In the genomic region with DNA sequence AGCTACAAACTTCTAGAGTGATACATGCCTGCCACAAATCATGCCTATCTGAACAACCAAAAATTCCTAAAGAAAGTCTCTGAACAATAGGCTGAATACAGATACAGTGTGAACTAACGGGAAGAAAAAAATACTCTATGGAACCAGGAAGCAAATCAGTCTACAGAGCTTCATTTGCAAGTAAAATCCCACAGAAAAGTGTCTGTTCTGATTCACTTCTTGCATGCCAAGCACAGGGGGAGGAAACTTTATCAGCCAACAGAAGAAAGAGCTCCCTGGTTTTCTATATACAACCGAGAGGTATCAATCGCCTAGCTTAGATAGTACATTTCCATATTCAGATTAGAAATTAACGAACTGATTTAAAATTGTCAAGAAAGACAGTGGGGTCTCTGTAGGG, we compare ENCODE assay signal across 15 mouse cellular contexts. TPM values are rescaled to one million over a fixed set of nuclear protein-coding genes. Genes with fewer than 3 reads are reported as not detected.
DNase-seq lines count a peak whose midpoint lies in the region; ATAC-seq and TF ChIP-seq lines count a peak whose summit lies in the region.
"Had no signal": no experiment of that assay in that cellular context is flagged by ENCODE, and none has a peak within 500 bp of the region (broad histone marks: within the 10 kb centered on the region; RNA-seq: fewer than 3 reads in every experiment).

No protein-coding gene starts in this region.

- DNase-seq in heart, postnatal 25 days (ENCODE audit: low spot score), result no peak
- no peak for DNase-seq in forebrain, embryonic 11.5 days (ENCODE audit: low spot score)
- DNase-seq in cerebellum, adult 2 months, result no peak
- no peak for DNase-seq in Muller cell, postnatal 12 days (ENCODE audit: inconsistent ontology term)
- DNase-seq: cerebellum, postnatal 14 days; liver; lung, embryonic 14.5 days; right cerebral cortex, postnatal 4 days; thymus, postnatal 36 days had no signal

- peaks cover 6% of the 10 kb centered on the region for H3K4me1 ChIP-seq in heart, embryonic 15.5 days (replicated peaks)
- H3K4me1 ChIP-seq in forebrain, embryonic 11.5 days (replicated peaks; ENCODE audit: control insufficient read depth, insufficient read depth, low read length), result peaks cover 5% of the 10 kb centered on the region; the same call in 1 of the 2 replicates
- H3K4me1 ChIP-seq in hindbrain, embryonic 13.5 days (replicated peaks), result peaks cover 12% of the 10 kb centered on the region
- peaks cover 17% of the 10 kb centered on the region for H3K4me1 ChIP-seq in midbrain, embryonic 16.5 days (ENCODE audit: control insufficient read depth, insufficient read depth, low read length)
- no peaks in the 10 kb centered on the region for H3K4me1 ChIP-seq in cerebellum, adult 2 months (ENCODE audit: control insufficient read depth, insufficient read depth, low read length)
- H3K4me1 ChIP-seq: embryonic facial prominence, embryonic 12.5 days had no signal

- 44% methylated on average over 4 of the region's 4 CpGs for WGBS in heart, embryonic 15.5 days
- 37% methylated on average over 4 of the region's 4 CpGs for WGBS in forebrain, embryonic 11.5 days
- WGBS in hindbrain, embryonic 13.5 days, result 35% methylated on average over 4 of the region's 4 CpGs
- 18% methylated on average over 4 of the region's 4 CpGs for WGBS in midbrain, embryonic 16.5 days
- WGBS in cerebellum, adult 2 months, result 43% methylated on average over 4 of the region's 4 CpGs

- H3K9ac ChIP-seq in heart, embryonic 15.5 days, result no peak overlapping the region
- H3K9ac ChIP-seq in forebrain, embryonic 11.5 days (ENCODE audit: low read length), result no peak overlapping the region
- no peak overlapping the region for H3K9ac ChIP-seq in hindbrain, embryonic 13.5 days
- H3K9ac ChIP-seq in midbrain, embryonic 16.5 days (ENCODE audit: low read depth, low read length), result no peak overlapping the region; the same call in 1 of the 2 replicates
- H3K9ac ChIP-seq: embryonic facial prominence, embryonic 12.5 days; lung, embryonic 14.5 days had no signal

- no peak for ATAC-seq in heart, embryonic 15.5 days (replicated peaks; ENCODE audit: insufficient number of reproducible peaks, insufficient read depth, low FRiP score, low read depth)
- peak; percentile 34 for ATAC-seq in forebrain, embryonic 11.5 days (replicated peaks; ENCODE audit: low FRiP score)
- 0 out of 2 replicates have a peak, but pooled peaks have one; percentile 34 for ATAC-seq in hindbrain, embryonic 13.5 days (ENCODE audit: low FRiP score)
- ATAC-seq in midbrain, embryonic 16.5 days, result peak; percentile 33
- no peak for ATAC-seq in inflammation-experienced regulatory T-cells, adult 6 months
- ATAC-seq: intestine, postnatal 0 days had no signal

- no peaks in the 10 kb centered on the region for H3K9me3 ChIP-seq in heart, embryonic 15.5 days (replicated peaks)
- H3K9me3 ChIP-seq in forebrain, embryonic 11.5 days (ENCODE audit: control insufficient read depth, low read length), result no peaks in the 10 kb centered on the region
- no peaks in the 10 kb centered on the region for H3K9me3 ChIP-seq in hindbrain, embryonic 13.5 days
- H3K9me3 ChIP-seq in midbrain, embryonic 16.5 days (replicated peaks; ENCODE audit: control insufficient read depth, low read length, poor library complexity, severe bottlenecking), result no peaks in the 10 kb centered on the region
- H3K9me3 ChIP-seq: embryonic facial prominence, embryonic 12.5 days had no signal

- no peak overlapping the region for H3K27ac ChIP-seq in heart, embryonic 15.5 days
- H3K27ac ChIP-seq in forebrain, embryonic 11.5 days (ENCODE audit: low read depth, low read length), result peak overlapping the region; percentile 60
- peak overlapping the region; percentile 79 for H3K27ac ChIP-seq in hindbrain, embryonic 13.5 days
- H3K27ac ChIP-seq in midbrain, embryonic 16.5 days (ENCODE audit: low read length), result peak overlapping the region; percentile 76
- no peak overlapping the region for H3K27ac ChIP-seq in cerebellum, adult 2 months (ENCODE audit: insufficient read depth, low read length)
- H3K27ac ChIP-seq: embryonic facial prominence, embryonic 12.5 days had no signal

- TF ChIP-seq POLR2A in cerebellum, adult 2 months (IDR thresholded peaks at IDR 0.05; ENCODE audit: borderline replicate concordance, insufficient read depth, low read length), result no peak

- intact Hi-C loops in heart, postnatal 25 days (cut with DNase I), result no loop called here

- H3K4me3 ChIP-seq in heart, embryonic 15.5 days, result no peak overlapping the region
- no peak overlapping the region for H3K4me3 ChIP-seq in forebrain, embryonic 11.5 days (ENCODE audit: low read depth, low read length)
- H3K4me3 ChIP-seq in hindbrain, embryonic 13.5 days, result no peak overlapping the region
- no peak overlapping the region for H3K4me3 ChIP-seq in midbrain, embryonic 16.5 days (ENCODE audit: low read depth, low read length)
- H3K4me3 ChIP-seq in cerebellum, adult 2 months (replicated peaks; ENCODE audit: insufficient read depth, low read depth, low read length), result no peak overlapping the region
- H3K4me3 ChIP-seq: embryonic facial prominence, embryonic 12.5 days had no signal

- no peaks in the 10 kb centered on the region for H3K36me3 ChIP-seq in heart, embryonic 15.5 days
- H3K36me3 ChIP-seq in forebrain, embryonic 11.5 days (ENCODE audit: control insufficient read depth, insufficient read depth, low read length), result no peaks in the 10 kb centered on the region
- peaks cover 5% of the 10 kb centered on the region; the same call in 1 of the 2 replicates for H3K36me3 ChIP-seq in hindbrain, embryonic 13.5 days
- H3K36me3 ChIP-seq in midbrain, embryonic 16.5 days (ENCODE audit: control insufficient read depth, insufficient read depth, low read length), result no peaks in the 10 kb centered on the region
- H3K36me3 ChIP-seq: embryonic facial prominence, embryonic 12.5 days had no signal

- TF ChIP-seq CTCF in cerebellum, adult 2 months (IDR thresholded peaks at IDR 0.05; ENCODE audit: borderline replicate concordance, insufficient read depth, low read depth, low read length), result no peak

- H3K27me3 ChIP-seq in heart, embryonic 15.5 days, result no peaks in the 10 kb centered on the region
- H3K27me3 ChIP-seq in forebrain, embryonic 11.5 days (ENCODE audit: control insufficient read depth, insufficient read depth, low read length), result no peaks in the 10 kb centered on the region
- H3K27me3 ChIP-seq in hindbrain, embryonic 13.5 days, result no peaks in the 10 kb centered on the region
- no peaks in the 10 kb centered on the region for H3K27me3 ChIP-seq in midbrain, embryonic 16.5 days (ENCODE audit: control insufficient read depth, insufficient read depth, low read depth, low read length)
- no peaks in the 10 kb centered on the region for H3K27me3 ChIP-seq in cerebellum, adult 2 months (ENCODE audit: control insufficient read depth, insufficient read depth, low read length)
- H3K27me3 ChIP-seq: embryonic facial prominence, embryonic 12.5 days had no signal

- H3K4me2 ChIP-seq in heart, embryonic 15.5 days, result peak overlapping the region; percentile 48
- H3K4me2 ChIP-seq in forebrain, embryonic 11.5 days (ENCODE audit: low read depth, low read length, severe bottlenecking), result no peak overlapping the region
- no peak overlapping the region for H3K4me2 ChIP-seq in hindbrain, embryonic 13.5 days
- H3K4me2 ChIP-seq in midbrain, embryonic 16.5 days (ENCODE audit: low read length), result peak overlapping the region; percentile 36
- H3K4me2 ChIP-seq: embryonic facial prominence, embryonic 12.5 days; lung, embryonic 14.5 days had no signal

RNA-seq across cellular contexts. Expression of a gene that starts 43.8 kb away (rescaled TPM):
- 1.7 and 1.8 TPM in 2 replicates for polyA plus RNA-seq in heart, embryonic 15.5 days (2015; fragmentation: Nextera tagmentation; extraction: Ambion mirVana)
- total RNA-seq in heart, postnatal 25 days (2021), result under 1 TPM; 0.61 to 0.81 TPM
- 10.7 and 11.3 TPM in 2 replicates for polyA plus RNA-seq in forebrain, embryonic 11.5 days (2014; fragmentation: Nextera tagmentation; extraction: Ambion mirVana)
- 25.2 and 27.1 TPM in 2 replicates for polyA plus RNA-seq in hindbrain, embryonic 13.5 days (2015; fragmentation: Nextera tagmentation; extraction: Ambion mirVana)
- polyA plus RNA-seq in midbrain, embryonic 16.5 days (2015; fragmentation: Nextera tagmentation; extraction: Ambion mirVana), result 38.6 and 46.1 TPM in 2 replicates
- not detected for polyA plus RNA-seq in inflammation-experienced regulatory T-cells, adult 6 months (2017; shearing (Covaris generic))
- 8.7 and 9.1 TPM in 2 replicates for polyA plus RNA-seq in cerebellum, adult 2 months (2012; rRNA removed)

Comparison
In these comparisons a context has a peak if more than half of its experiments do, and no peak if none do; other contexts are left out.
1. ATAC-seq: peak in forebrain, embryonic 11.5 days (single experiment), hindbrain, embryonic 13.5 days (single experiment) and midbrain, embryonic 16.5 days (single experiment); none in heart, embryonic 15.5 days (single experiment) and inflammation-experienced regulatory T-cells, adult 6 months (single experiment).
2. H3K27ac ChIP-seq: peak in forebrain, embryonic 11.5 days (single experiment), hindbrain, embryonic 13.5 days (single experiment) and midbrain, embryonic 16.5 days (single experiment); none in heart, embryonic 15.5 days (single experiment) and cerebellum, adult 2 months (single experiment).
3. H3K4me2 ChIP-seq: peak in heart, embryonic 15.5 days (single experiment) and midbrain, embryonic 16.5 days (single experiment); none in forebrain, embryonic 11.5 days (single experiment) and hindbrain, embryonic 13.5 days (single experiment).